Comparison of ENCODE assay signal across 9 mouse cellular contexts in the genomic region with DNA sequence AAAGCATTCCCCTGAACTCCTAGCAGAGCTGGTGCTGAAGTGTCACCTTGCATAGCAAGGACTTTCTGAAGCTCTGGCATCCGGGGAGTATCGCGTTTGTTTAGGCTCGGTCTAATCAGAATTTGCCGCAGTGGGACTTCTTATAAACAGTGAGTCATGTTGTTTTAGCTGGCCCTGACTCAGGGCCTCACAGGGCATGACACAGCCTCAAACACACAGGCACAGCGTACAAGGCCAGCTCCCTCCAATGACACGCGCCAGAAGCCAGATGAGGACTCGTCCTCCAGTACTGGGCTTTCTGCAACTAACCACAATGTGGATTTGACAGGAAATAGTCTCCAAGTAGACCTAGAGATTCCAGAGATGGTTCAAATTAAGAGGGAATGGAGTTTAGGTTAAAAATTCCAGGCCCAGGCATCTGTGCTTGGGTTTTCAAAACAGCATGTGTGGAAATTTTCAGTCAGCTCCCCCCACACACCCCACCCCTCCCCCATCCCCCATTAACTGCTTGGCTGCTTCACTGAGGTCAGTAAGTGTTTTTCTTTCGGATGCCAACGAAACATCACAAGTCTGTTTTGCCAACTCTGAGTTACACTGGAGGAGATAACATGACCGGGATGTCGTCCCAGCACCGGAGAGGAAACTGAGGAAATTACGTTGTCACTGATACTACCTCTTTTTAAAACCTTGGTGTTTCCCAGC. TPM values are rescaled to one million over a fixed set of nuclear protein-coding genes. Genes with fewer than 3 reads are reported as not detected.
DNase-seq lines count a peak whose midpoint lies in the region; ATAC-seq lines count a peak whose summit lies in the region.
"Had no signal": no experiment of that assay in that cellular context is flagged by ENCODE, and none has a peak within 500 bp of the region (broad histone marks: within the 10 kb centered on the region; RNA-seq: fewer than 3 reads in every experiment).

No protein-coding gene starts in this region.

- 0 out of 2 replicates have a peak overlapping the region, but pooled peaks have one; percentile 24 for H3K9ac ChIP-seq in intestine, embryonic 16.5 days (ENCODE audit: low read depth, low read length)
- H3K9ac ChIP-seq in liver, embryonic 16.5 days (ENCODE audit: low read depth, low read length) = no peak overlapping the region
- H3K9ac ChIP-seq: liver, embryonic 15.5 days had no signal

- DNase-seq in urinary bladder, adult 18-20 months (ENCODE audit: low spot score in 2 of 2) = peak; percentile 19 to 63
- DNase-seq in urinary bladder, postnatal 10 days (ENCODE audit: low spot score) = no peak
- peak; percentile 67 for DNase-seq in gastrocnemius, postnatal 14 days
- DNase-seq in urinary bladder, adult 2 months (ENCODE audit: low spot score) = peak; percentile 27
- DNase-seq in right cerebral cortex, postnatal 10 days (ENCODE audit: low spot score in 2 of 2) = no peak
- DNase-seq in right cerebral cortex, postnatal 4 days = no peak

- H3K27me3 ChIP-seq in intestine, embryonic 16.5 days (replicated peaks; ENCODE audit: control insufficient read depth, insufficient read depth, low read length) = no peaks in the 10 kb centered on the region
- no peaks in the 10 kb centered on the region for H3K27me3 ChIP-seq in liver, embryonic 16.5 days (ENCODE audit: control insufficient read depth, insufficient read depth, low read depth, low read length)
- H3K27me3 ChIP-seq: liver, embryonic 15.5 days had no signal

- ATAC-seq in intestine, embryonic 16.5 days = peak; percentile 85
- ATAC-seq in liver, embryonic 16.5 days (ENCODE audit: low read depth) = 0 out of 2 replicates have a peak, but pooled peaks have one; percentile 35

- no peaks in the 10 kb centered on the region for H3K9me3 ChIP-seq in intestine, embryonic 16.5 days (ENCODE audit: control insufficient read depth, low read length)
- H3K9me3 ChIP-seq in liver, embryonic 16.5 days (replicated peaks; ENCODE audit: control insufficient read depth, low read length) = no peaks in the 10 kb centered on the region
- H3K9me3 ChIP-seq: liver, embryonic 15.5 days had no signal

- H3K4me1 ChIP-seq in intestine, embryonic 16.5 days (ENCODE audit: control insufficient read depth, insufficient read depth, low read length) = peaks cover 27% of the 10 kb centered on the region
- 0 out of 2 replicates have a peak, but pooled peaks cover 2% of the 10 kb centered on the region for H3K4me1 ChIP-seq in liver, embryonic 16.5 days (ENCODE audit: control insufficient read depth, low read depth, low read length)
- H3K4me1 ChIP-seq: liver, embryonic 15.5 days had no signal

- intact Hi-C loops in gastrocnemius, postnatal 14 days (cut with DNase I; ENCODE audit: low total_unique reads) = no loop called here

- H3K4me3 ChIP-seq in intestine, embryonic 16.5 days (ENCODE audit: low read length) = no peak overlapping the region
- no peak overlapping the region for H3K4me3 ChIP-seq in liver, embryonic 16.5 days (ENCODE audit: low read depth, low read length)
- H3K4me3 ChIP-seq: liver, embryonic 15.5 days had no signal

- H3K36me3 ChIP-seq in intestine, embryonic 16.5 days (ENCODE audit: control insufficient read depth, insufficient read depth, low read length) = no peaks in the 10 kb centered on the region
- no peaks in the 10 kb centered on the region for H3K36me3 ChIP-seq in liver, embryonic 16.5 days (ENCODE audit: control insufficient read depth, insufficient read depth)
- H3K36me3 ChIP-seq: liver, embryonic 15.5 days had no signal

- 18% methylated on average over 15 of the region's 15 CpGs for WGBS in intestine, embryonic 16.5 days
- 6% methylated on average over 15 of the region's 15 CpGs for WGBS in liver, embryonic 16.5 days (ENCODE audit: insufficient replicate concordance)

- H3K27ac ChIP-seq in intestine, embryonic 16.5 days (ENCODE audit: low read length) = peak overlapping the region; percentile 70
- H3K27ac ChIP-seq in liver, embryonic 16.5 days (ENCODE audit: low read length) = no peak overlapping the region
- H3K27ac ChIP-seq: liver, embryonic 15.5 days had no signal

- H3K4me2 ChIP-seq in intestine, embryonic 16.5 days (ENCODE audit: low read depth, low read length) = no peak overlapping the region
- no peak overlapping the region for H3K4me2 ChIP-seq in liver, embryonic 16.5 days (ENCODE audit: low read depth, low read length)
- H3K4me2 ChIP-seq: liver, embryonic 15.5 days had no signal

RNA-seq across cellular contexts. Expression of a gene that starts 14.8 kb away (rescaled TPM):
- 1 to 10 TPM; 3.7 to 5.0 TPM for total RNA-seq in gastrocnemius, postnatal 14 days (2021)
- polyA plus RNA-seq in intestine, embryonic 16.5 days (2015; fragmentation: Nextera tagmentation; extraction: Ambion mirVana) = 12.7 and 13.1 TPM in 2 replicates
- polyA plus RNA-seq in liver, embryonic 16.5 days (2015; fragmentation: Nextera tagmentation; extraction: Ambion mirVana) = 0.86 and 1.3 TPM in 2 replicates
- 9.3 and 9.7 TPM in 2 replicates for polyA plus RNA-seq in urinary bladder, adult 2 months (2012; rRNA removed)

Comparison
In these comparisons a context has a peak if more than half of its experiments do, and no peak if none do; other contexts are left out.
1. DNase-seq: peak in urinary bladder, adult 18-20 months (2 of 2), gastrocnemius, postnatal 14 days (single experiment) and urinary bladder, adult 2 months (single experiment); none in urinary bladder, postnatal 10 days (single experiment), right cerebral cortex, postnatal 10 days (0 of 2) and right cerebral cortex, postnatal 4 days (single experiment).